Mouse (Mus musculus): Measurements from ENCODE around the gene Entr1. TPM values are rescaled to one million over a fixed set of nuclear protein-coding genes. Genes with fewer than 3 reads are reported as not detected.
A peak's percentile ranks its signal among the peaks of the same experiment; 100 is the strongest.

Gene Entr1
- total RNA-seq, 1 experiment: 87.8 TPM

DNA sequence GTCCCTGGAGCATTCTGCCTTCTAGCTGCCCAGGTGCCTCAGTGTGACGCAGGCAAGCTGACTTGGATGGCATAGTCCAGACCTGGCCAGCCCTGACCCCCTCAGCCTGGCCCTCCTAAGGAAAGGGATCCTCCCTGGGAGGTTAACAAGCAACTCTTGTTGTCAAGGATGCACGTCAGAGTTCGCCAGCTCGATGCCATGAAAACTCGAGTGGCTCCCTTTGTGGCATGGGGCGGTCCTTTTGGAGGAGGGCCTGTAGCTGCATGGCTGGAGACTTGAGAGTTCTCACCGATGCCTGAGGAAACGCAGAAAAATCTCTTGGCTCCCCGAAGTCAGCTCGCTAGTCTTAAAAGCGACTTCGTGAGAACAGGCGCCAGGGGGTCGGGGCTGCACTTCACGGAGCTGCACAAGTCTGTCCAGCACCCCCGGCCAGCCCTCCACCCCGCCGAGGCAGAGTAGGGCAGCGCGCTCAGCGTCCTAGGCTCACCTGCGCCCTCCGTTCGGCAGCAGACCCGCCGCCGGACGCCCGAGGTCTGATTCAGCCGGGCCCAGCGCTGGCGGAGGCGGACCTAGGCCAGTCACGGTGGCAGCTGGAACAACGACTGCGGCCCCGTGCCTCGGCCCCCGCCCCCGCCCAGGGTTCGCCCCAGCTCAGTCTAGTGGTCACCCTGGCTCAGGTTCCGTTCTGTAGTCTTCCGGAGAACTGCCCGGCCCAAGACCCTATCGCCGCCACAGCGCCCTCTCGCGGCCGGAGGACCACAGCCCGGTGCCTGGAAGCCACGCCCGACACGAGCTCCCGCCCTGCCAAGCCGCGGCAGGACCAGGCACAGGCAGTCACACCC, 19.6 kb upstream of the Entr1 start, which contains the start of gene Inpp5e:
Gene Inpp5e (minus strand): TSS at position 689 of the 842 bp plus-strand sequence.
- Histone ChIP-seq H3K36me3 (ENCODE audit: control insufficient read depth, insufficient read depth, low read length, poor library complexity, severe bottlenecking) (peaks cover 15% of the 10 kb centered on the region), H3K27ac (ENCODE audit: insufficient read depth, low read depth, low read length, poor library complexity, severe bottlenecking) (no peak within 1 kb of the TSS), H3K9me3 (ENCODE audit: control insufficient read depth, insufficient read depth, low read depth, low read length) (no peaks in the 10 kb centered on the region), H3K9ac (ENCODE audit: insufficient read depth, low read depth, low read length, poor library complexity, severe bottlenecking) (peak within 1 kb of the TSS; percentile 83), H3K4me1 (ENCODE audit: control insufficient read depth in 2 of 2, insufficient read depth in 2 of 2, low read length in 2 of 2, poor library complexity in 1 of 2) (peaks cover 0 to 5% of the 10 kb centered on the region in 2 experiments; a peak in 1 of 4 replicates), H3K4me3 (ENCODE audit: insufficient read depth in 1 of 2, low read depth in 1 of 2, low read length in 2 of 2, poor library complexity in 1 of 2, severe bottlenecking in 1 of 2) (peak within 1 kb of the TSS; percentile 82 to 91)
- DNase-seq (ENCODE audit: low read depth, low spot score): peak; percentile 85
- in situ Hi-C loops (cut with MboI; ENCODE audit: low sequenced_read_pairs in 2 of 2, unreplicated experiment in 2 of 2): no loop called here
- TF ChIP-seq HCFC1 (IDR thresholded peaks at IDR 0.05; ENCODE audit: borderline replicate concordance, insufficient read depth, low read length): peak; percentile 68; the same call in 1 of the 2 replicates
- TF ChIP-seq MAFK (IDR thresholded peaks at IDR 0.05; ENCODE audit: insufficient read depth, low read depth, low read length): no peak
- no peak for TF ChIP-seq ZNF384 (IDR thresholded peaks at IDR 0.05; ENCODE audit: low read depth, low read length)
- no peak for TF ChIP-seq CHD2 (IDR thresholded peaks at IDR 0.05; ENCODE audit: low read depth, low read length)
- no peak for TF ChIP-seq ZC3H11A (IDR thresholded peaks at IDR 0.05; ENCODE audit: borderline replicate concordance, low read depth, low read length)

GRCm38 (mm10) chr2:26403306-26403705, 14.2 kb upstream of the Entr1 start:
- Histone ChIP-seq H3K27ac (ENCODE audit: insufficient read depth, low read depth, low read length, poor library complexity, severe bottlenecking) (no peak overlapping the region), H3K4me1 (ENCODE audit: control insufficient read depth in 2 of 2, insufficient read depth in 2 of 2, low read length in 2 of 2, poor library complexity in 1 of 2) (peaks cover 0 to 2% of the 10 kb centered on the region in 2 experiments; a peak in 1 of 4 replicates), H3K9ac (ENCODE audit: insufficient read depth, low read depth, low read length, poor library complexity, severe bottlenecking) (no peak overlapping the region), H3K4me3 (ENCODE audit: insufficient read depth in 1 of 2, low read depth in 1 of 2, low read length in 2 of 2, poor library complexity in 1 of 2, severe bottlenecking in 1 of 2) (no peak overlapping the region), H3K9me3 (ENCODE audit: control insufficient read depth, insufficient read depth, low read depth, low read length) (no peaks in the 10 kb centered on the region), H3K36me3 (ENCODE audit: control insufficient read depth, insufficient read depth, low read length, poor library complexity, severe bottlenecking) (peaks cover 22% of the 10 kb centered on the region; the same call in 1 of the 2 replicates)
- TF ChIP-seq HCFC1 (IDR thresholded peaks at IDR 0.05; ENCODE audit: borderline replicate concordance, insufficient read depth, low read length) (no peak), CHD2 (IDR thresholded peaks at IDR 0.05; ENCODE audit: low read depth, low read length) (no peak), ZNF384 (IDR thresholded peaks at IDR 0.05; ENCODE audit: low read depth, low read length) (no peak), MAFK (IDR thresholded peaks at IDR 0.05; ENCODE audit: insufficient read depth, low read depth, low read length) (no peak), ZC3H11A (IDR thresholded peaks at IDR 0.05; ENCODE audit: borderline replicate concordance, low read depth, low read length) (no peak)
- in situ Hi-C loops (cut with MboI; ENCODE audit: low sequenced_read_pairs in 2 of 2, unreplicated experiment in 2 of 2): no loop called here
- DNase-seq (ENCODE audit: low read depth, low spot score): no peak

DNA sequence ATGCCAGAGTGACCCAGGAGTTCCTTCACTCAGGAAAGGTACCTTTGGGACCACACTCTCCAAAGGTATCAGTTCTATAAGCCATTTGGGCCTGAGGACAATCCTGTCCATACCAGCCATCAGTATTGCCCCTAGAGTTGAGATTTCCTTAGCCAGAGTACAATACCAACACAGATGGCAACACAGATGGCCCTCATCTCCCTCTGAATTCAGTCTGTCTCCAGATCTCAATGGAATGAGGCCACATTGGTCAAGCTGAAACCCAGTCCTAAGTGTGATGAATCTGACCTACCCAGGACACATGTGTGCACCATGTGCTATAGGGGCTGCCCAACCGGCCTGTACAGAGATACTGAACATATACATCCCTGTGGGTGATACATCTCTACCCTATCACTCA, 13.1 kb upstream of the Entr1 start:
- H3K36me3 ChIP-seq (ENCODE audit: control insufficient read depth, insufficient read depth, low read length, poor library complexity, severe bottlenecking): peaks cover 28% of the 10 kb centered on the region
- H3K4me3 ChIP-seq (ENCODE audit: insufficient read depth in 1 of 2, low read depth in 1 of 2, low read length in 2 of 2, poor library complexity in 1 of 2, severe bottlenecking in 1 of 2): no peak overlapping the region
- H3K4me1 ChIP-seq (ENCODE audit: control insufficient read depth in 2 of 2, insufficient read depth in 2 of 2, low read length in 2 of 2, poor library complexity in 1 of 2): no peaks in the 10 kb centered on the region
- no peak for DNase-seq (ENCODE audit: low read depth, low spot score)
- in situ Hi-C loops (cut with MboI; ENCODE audit: low sequenced_read_pairs in 2 of 2, unreplicated experiment in 2 of 2): no loop called here
- no peak for TF ChIP-seq ZNF384 (IDR thresholded peaks at IDR 0.05; ENCODE audit: low read depth, low read length)
- no peak for TF ChIP-seq HCFC1 (IDR thresholded peaks at IDR 0.05; ENCODE audit: borderline replicate concordance, insufficient read depth, low read length)
- TF ChIP-seq MAFK (IDR thresholded peaks at IDR 0.05; ENCODE audit: insufficient read depth, low read depth, low read length): no peak
- TF ChIP-seq CHD2 (IDR thresholded peaks at IDR 0.05; ENCODE audit: low read depth, low read length): no peak
- no peak for TF ChIP-seq ZC3H11A (IDR thresholded peaks at IDR 0.05; ENCODE audit: borderline replicate concordance, low read depth, low read length)
- H3K27ac ChIP-seq (ENCODE audit: insufficient read depth, low read depth, low read length, poor library complexity, severe bottlenecking): no peak overlapping the region
- no peaks in the 10 kb centered on the region for H3K9me3 ChIP-seq (ENCODE audit: control insufficient read depth, insufficient read depth, low read depth, low read length)
- no peak overlapping the region for H3K9ac ChIP-seq (ENCODE audit: insufficient read depth, low read depth, low read length, poor library complexity, severe bottlenecking)

GRCm38 (mm10) chr2:26401023-26401422, 11.9 kb upstream of the Entr1 start:
- H3K9me3 ChIP-seq (ENCODE audit: control insufficient read depth, insufficient read depth, low read depth, low read length): no peaks in the 10 kb centered on the region
- peaks cover 35% of the 10 kb centered on the region for H3K36me3 ChIP-seq (ENCODE audit: control insufficient read depth, insufficient read depth, low read length, poor library complexity, severe bottlenecking)
- H3K4me3 ChIP-seq (ENCODE audit: insufficient read depth in 1 of 2, low read depth in 1 of 2, low read length in 2 of 2, poor library complexity in 1 of 2, severe bottlenecking in 1 of 2): no peak overlapping the region
- H3K4me1 ChIP-seq (ENCODE audit: control insufficient read depth in 2 of 2, insufficient read depth in 2 of 2, low read length in 2 of 2, poor library complexity in 1 of 2): no peaks in the 10 kb centered on the region
- TF ChIP-seq HCFC1 (IDR thresholded peaks at IDR 0.05; ENCODE audit: borderline replicate concordance, insufficient read depth, low read length) (no peak), MAFK (IDR thresholded peaks at IDR 0.05; ENCODE audit: insufficient read depth, low read depth, low read length) (no peak), ZNF384 (IDR thresholded peaks at IDR 0.05; ENCODE audit: low read depth, low read length) (no peak), ZC3H11A (IDR thresholded peaks at IDR 0.05; ENCODE audit: borderline replicate concordance, low read depth, low read length) (no peak), CHD2 (IDR thresholded peaks at IDR 0.05; ENCODE audit: low read depth, low read length) (no peak)
- DNase-seq (ENCODE audit: low read depth, low spot score): no peak
- in situ Hi-C loops (cut with MboI; ENCODE audit: low sequenced_read_pairs in 2 of 2, unreplicated experiment in 2 of 2): no loop called here
- no peak overlapping the region for H3K9ac ChIP-seq (ENCODE audit: insufficient read depth, low read depth, low read length, poor library complexity, severe bottlenecking)
- no peak overlapping the region; the same call in 1 of the 2 replicates for H3K27ac ChIP-seq (ENCODE audit: insufficient read depth, low read depth, low read length, poor library complexity, severe bottlenecking)

All from ES-E14 (cell line).